Mouse (Mus musculus): ENCODE measurements around the gene Mt2. TPM values are rescaled to one million over a fixed set of nuclear protein-coding genes. Genes with fewer than 3 reads are reported as not detected.
A peak's percentile ranks its signal among the peaks of the same experiment; 100 is the strongest.

The Mt2 gene
- total and polyA plus RNA-seq, 2 experiments from 2014 or later, result 110 to 202 TPM

GRCm38 (mm10) chr8:94135556-94135955 lies 36.9 kb upstream of the Mt2 start:
- 91% methylated on average over 6 of the region's 6 CpGs for WGBS
- Histone ChIP-seq H3K9ac (replicated peaks; ENCODE audit: low read length) (no peak overlapping the region), H3K27ac (no peak overlapping the region), H3K36me3 (ENCODE audit: insufficient read depth, low read length) (no peaks in the 10 kb centered on the region), H3K4me2 (ENCODE audit: low read depth, low read length) (no peak overlapping the region), H3K27me3 (ENCODE audit: insufficient read depth, low read length) (no peaks in the 10 kb centered on the region), H3K9me3 (ENCODE audit: low read length) (no peaks in the 10 kb centered on the region), H3K4me3 (ENCODE audit: low read length) (no peak overlapping the region), H3K4me1 (ENCODE audit: insufficient read depth, low read length) (no peaks in the 10 kb centered on the region)
- ATAC-seq (no peak), DNase-seq (ENCODE audit: low spot score) (no peak)
- no peak for TF ChIP-seq CTCF (IDR thresholded peaks at IDR 0.05; ENCODE audit: low read depth)

GRCm38 (mm10) chr8:94136192-94136591 lies 36.3 kb upstream of the Mt2 start:
- H3K27ac ChIP-seq, result no peak overlapping the region
- H3K36me3 ChIP-seq (ENCODE audit: insufficient read depth, low read length), result no peaks in the 10 kb centered on the region
- ATAC-seq, result no peak
- no peaks in the 10 kb centered on the region for H3K27me3 ChIP-seq (ENCODE audit: insufficient read depth, low read length)
- H3K9ac ChIP-seq (replicated peaks; ENCODE audit: low read length), result no peak overlapping the region
- no peak for TF ChIP-seq CTCF (IDR thresholded peaks at IDR 0.05; ENCODE audit: low read depth)
- no peaks in the 10 kb centered on the region for H3K9me3 ChIP-seq (ENCODE audit: low read length)
- no peak overlapping the region for H3K4me3 ChIP-seq (ENCODE audit: low read length)
- WGBS, result 78% methylated on average over 7 of the region's 7 CpGs
- no peak for DNase-seq (ENCODE audit: low spot score)
- H3K4me2 ChIP-seq (ENCODE audit: low read depth, low read length), result no peak overlapping the region
- no peaks in the 10 kb centered on the region for H3K4me1 ChIP-seq (ENCODE audit: insufficient read depth, low read length)

DNA sequence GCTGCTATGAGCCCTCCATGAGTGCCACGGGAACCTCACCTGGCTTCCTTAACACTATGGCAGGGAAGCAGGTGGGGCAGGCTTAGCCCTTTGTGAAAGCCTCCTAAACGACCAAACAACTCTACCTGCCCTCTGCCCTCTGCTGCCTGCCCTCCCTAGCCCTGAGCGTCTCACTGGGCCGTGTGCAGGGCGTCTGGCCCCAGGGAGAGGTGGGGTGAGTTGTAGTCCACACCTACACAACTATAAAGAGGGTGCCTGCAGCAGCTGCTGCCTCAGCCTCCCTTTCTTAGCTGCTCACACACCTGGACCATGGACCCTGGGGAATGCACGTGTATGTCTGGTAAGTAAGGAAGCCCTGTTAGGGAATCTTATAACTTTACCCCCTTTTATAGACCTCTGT lies 35.5 kb upstream of the Mt2 start, which contains the start of gene Mt4:
Mt4 (plus strand) TSS at position 265 of the 400 bp plus-strand sequence.
- H3K27me3 ChIP-seq (ENCODE audit: insufficient read depth, low read length), result no peaks in the 10 kb centered on the region
- H3K4me1 ChIP-seq (ENCODE audit: insufficient read depth, low read length), result no peaks in the 10 kb centered on the region
- WGBS, result 61% methylated on average over 6 of the region's 6 CpGs
- H3K9ac ChIP-seq (replicated peaks; ENCODE audit: low read length), result no peak within 1 kb of the TSS
- ATAC-seq (no peak), DNase-seq (ENCODE audit: low spot score) (no peak)
- H3K36me3 ChIP-seq (ENCODE audit: insufficient read depth, low read length), result no peaks in the 10 kb centered on the region
- H3K9me3 ChIP-seq (ENCODE audit: low read length), result no peaks in the 10 kb centered on the region
- no peak within 1 kb of the TSS for H3K4me3 ChIP-seq (ENCODE audit: low read length)
- no peak within 1 kb of the TSS for H3K27ac ChIP-seq
- no peak for TF ChIP-seq CTCF (IDR thresholded peaks at IDR 0.05; ENCODE audit: low read depth)
- no peak within 1 kb of the TSS for H3K4me2 ChIP-seq (ENCODE audit: low read depth, low read length)

DNA sequence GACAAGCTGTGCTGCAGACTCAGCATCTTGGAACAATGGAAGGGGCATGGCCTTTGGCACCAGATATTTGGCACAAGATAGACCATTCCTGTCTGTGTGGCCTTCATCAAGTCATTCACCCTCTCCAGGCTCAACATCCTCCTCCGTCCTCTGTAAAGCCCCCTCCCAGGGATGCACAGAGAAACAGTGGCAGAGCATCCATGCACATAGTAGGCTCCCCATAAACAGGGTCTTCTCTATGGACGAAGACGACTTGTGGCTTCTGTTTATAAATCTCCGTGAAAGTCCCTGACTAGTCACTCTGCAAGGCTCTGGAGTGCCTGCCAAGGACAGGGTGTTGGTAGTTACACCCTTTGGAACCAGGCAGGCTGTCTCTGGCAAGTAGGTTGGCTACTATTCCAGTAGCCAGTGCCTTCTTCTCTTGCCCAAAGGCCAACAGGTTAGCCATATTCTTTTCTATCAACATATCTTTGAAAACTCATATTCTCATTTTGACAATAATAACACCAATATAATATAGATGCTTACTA lies 32.1 kb upstream of the Mt2 start:
- WGBS, result 62% methylated on average over 4 of the region's 4 CpGs
- peak; percentile 3 for DNase-seq (ENCODE audit: low spot score)
- no peaks in the 10 kb centered on the region for H3K9me3 ChIP-seq (ENCODE audit: low read length)

DNA sequence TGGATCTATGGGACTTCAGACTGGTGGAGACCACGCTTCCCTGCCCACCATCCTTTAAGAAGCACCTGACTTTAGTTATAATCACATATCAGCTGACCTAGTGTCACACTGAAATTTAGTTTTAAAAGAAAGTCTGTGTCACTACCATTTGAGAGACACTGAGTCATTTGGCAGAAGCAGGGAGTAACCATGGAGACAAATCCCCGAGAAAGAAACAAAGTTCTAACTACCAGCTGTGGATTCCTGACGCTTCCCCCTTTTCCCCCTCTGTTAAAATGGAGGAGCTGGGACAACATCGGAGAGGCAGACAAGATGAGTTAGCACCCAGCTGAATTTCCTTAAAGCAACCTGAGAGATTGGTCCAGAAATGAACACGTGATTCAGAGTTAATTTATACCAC lies 24.2 kb upstream of the Mt2 start:
- H3K9ac ChIP-seq (replicated peaks; ENCODE audit: low read length), result no peak overlapping the region
- no peaks in the 10 kb centered on the region for H3K27me3 ChIP-seq (ENCODE audit: insufficient read depth, low read length)
- TF ChIP-seq CTCF (IDR thresholded peaks at IDR 0.05; ENCODE audit: low read depth), result no peak
- ATAC-seq, result no peak
- 0 out of 2 replicates have a peak, but pooled peaks cover 1% of the 10 kb centered on the region for H3K4me1 ChIP-seq (ENCODE audit: insufficient read depth, low read length)
- no peak for DNase-seq (ENCODE audit: low spot score)
- H3K4me2 ChIP-seq (ENCODE audit: low read depth, low read length), result no peak overlapping the region
- WGBS, result 30% methylated on average over 5 of the region's 5 CpGs
- H3K9me3 ChIP-seq (ENCODE audit: low read length), result no peaks in the 10 kb centered on the region
- H3K27ac ChIP-seq, result no peak overlapping the region
- H3K36me3 ChIP-seq (ENCODE audit: insufficient read depth, low read length), result no peaks in the 10 kb centered on the region
- no peak overlapping the region for H3K4me3 ChIP-seq (ENCODE audit: low read length)

More for the DNA sequence above, 32.1 kb upstream of the Mt2 start:
- no peaks in the 10 kb centered on the region for H3K36me3 ChIP-seq (ENCODE audit: insufficient read depth, low read length)
- no peak overlapping the region for H3K4me2 ChIP-seq (ENCODE audit: low read depth, low read length)
- TF ChIP-seq CTCF (IDR thresholded peaks at IDR 0.05; ENCODE audit: low read depth), result no peak
- no peaks in the 10 kb centered on the region for H3K27me3 ChIP-seq (ENCODE audit: insufficient read depth, low read length)
- no peak overlapping the region for H3K9ac ChIP-seq (replicated peaks; ENCODE audit: low read length)
- no peaks in the 10 kb centered on the region for H3K4me1 ChIP-seq (ENCODE audit: insufficient read depth, low read length)
- ATAC-seq, result no peak
- no peak overlapping the region for H3K27ac ChIP-seq
- no peak overlapping the region for H3K4me3 ChIP-seq (ENCODE audit: low read length)

DNA sequence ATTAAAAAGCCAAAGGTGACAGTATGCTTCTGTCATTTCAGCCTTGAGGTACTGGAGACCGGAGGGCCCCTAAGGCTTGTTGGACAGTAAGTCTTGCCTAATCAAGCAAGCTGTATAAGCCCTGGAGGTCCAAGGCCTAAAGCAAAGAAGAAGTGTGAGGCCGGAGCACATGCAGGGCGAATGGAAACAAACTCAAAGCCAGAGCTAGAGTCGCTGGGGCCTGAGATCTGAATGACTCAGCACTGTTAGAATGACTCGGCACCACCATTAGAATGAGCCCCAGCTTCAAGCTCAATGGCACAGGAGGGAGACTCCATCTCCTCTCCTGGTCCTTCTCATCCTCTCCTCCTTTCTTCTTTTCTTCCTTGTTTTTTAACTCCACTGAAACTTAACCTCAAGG lies 21.5 kb upstream of the Mt2 start:
- no peak for DNase-seq (ENCODE audit: low spot score)
- Histone ChIP-seq H3K4me3 (ENCODE audit: low read length) (no peak overlapping the region), H3K9me3 (ENCODE audit: low read length) (no peaks in the 10 kb centered on the region), H3K4me1 (ENCODE audit: insufficient read depth, low read length) (peaks cover 11% of the 10 kb centered on the region), H3K4me2 (ENCODE audit: low read depth, low read length) (no peak overlapping the region), H3K9ac (replicated peaks; ENCODE audit: low read length) (no peak overlapping the region), H3K27ac (no peak overlapping the region), H3K27me3 (ENCODE audit: insufficient read depth, low read length) (no peaks in the 10 kb centered on the region), H3K36me3 (ENCODE audit: insufficient read depth, low read length) (no peaks in the 10 kb centered on the region)
- TF ChIP-seq CTCF (IDR thresholded peaks at IDR 0.05; ENCODE audit: low read depth), result no peak
- no peak for ATAC-seq
- 80% methylated on average over 5 of the region's 5 CpGs for WGBS

- Histone ChIP-seq H3K27me3 (ENCODE audit: insufficient read depth, low read length) (no peaks in the 10 kb centered on the region), H3K36me3 (ENCODE audit: insufficient read depth, low read length) (no peaks in the 10 kb centered on the region), H3K9me3 (ENCODE audit: low read length) (no peaks in the 10 kb centered on the region), H3K4me3 (ENCODE audit: low read length) (peak within 1 kb of the TSS; percentile 54), H3K4me2 (ENCODE audit: low read depth, low read length) (peak within 1 kb of the TSS; percentile 74), H3K9ac (replicated peaks; ENCODE audit: low read length) (peak within 1 kb of the TSS; percentile 61), H3K27ac (peak within 1 kb of the TSS; percentile 83), H3K4me1 (ENCODE audit: insufficient read depth, low read length) (peaks cover 11% of the 10 kb centered on the region)
- DNase-seq (ENCODE audit: low spot score) (peak; percentile 92), ATAC-seq (peak; percentile 86)
- WGBS, result 3% methylated on average over 29 of the region's 29 CpGs
- peak; percentile 58 for TF ChIP-seq CTCF (IDR thresholded peaks at IDR 0.05; ENCODE audit: low read depth)
These were observed 19.8 kb upstream of the Mt2 start, which contains the start of gene Mt3 for GRCm38 (mm10) chr8:94152513-94153300. Mt3 (plus strand) TSS chr8:94152607.
